Mouse (Mus musculus) bone marrow macrophage, adult 2 months (primary cell): Measurements from ENCODE around the gene Immp2l.

Experiments
- CTCF ChIP-seq: IDR thresholded peaks from 2 replicates; pipeline ENCODE4 v1.5.1; 2012; ENCODE audit warnings: low read depth, mild to moderate bottlenecking, low read length, moderate library complexity
- POLR2A ChIP-seq: IDR thresholded peaks from 2 replicates; pipeline ENCODE4 v1.6.1; 2012; ENCODE audit warnings: mild to moderate bottlenecking, low read depth, low read length, borderline replicate concordance

GRCm38 (mm10) chr12:41839241-41839640 lies 815.4 kb downstream of the Immp2l start:
- TF ChIP-seq CTCF, result no peak
- no peak for TF ChIP-seq POLR2A
